Mouse (Mus musculus) megakaryocyte, embryonic 14.5 days (primary cell): ENCODE measurements around the gene Pde6c.

Experiments used
- FLI1 ChIP-seq: IDR thresholded peaks from 2 replicates; pipeline ENCODE4 v1.6.1; 2012; ENCODE audit warnings: low read length, inconsistent platforms, mixed read lengths
- GATA1 ChIP-seq: IDR thresholded peaks from 3 replicates; pipeline ENCODE4 v1.6.1; 2012; ENCODE audit warnings: mixed read lengths, low read length, inconsistent platforms, borderline replicate concordance

GRCm38 (mm10) chr19:38206669-38207068 is 74.1 kb downstream of the Pde6c start:
- TF ChIP-seq GATA1 (no peak), FLI1 (no peak)
